Comparison of ENCODE assay signal across 22 mouse cellular contexts in the genomic region with DNA sequence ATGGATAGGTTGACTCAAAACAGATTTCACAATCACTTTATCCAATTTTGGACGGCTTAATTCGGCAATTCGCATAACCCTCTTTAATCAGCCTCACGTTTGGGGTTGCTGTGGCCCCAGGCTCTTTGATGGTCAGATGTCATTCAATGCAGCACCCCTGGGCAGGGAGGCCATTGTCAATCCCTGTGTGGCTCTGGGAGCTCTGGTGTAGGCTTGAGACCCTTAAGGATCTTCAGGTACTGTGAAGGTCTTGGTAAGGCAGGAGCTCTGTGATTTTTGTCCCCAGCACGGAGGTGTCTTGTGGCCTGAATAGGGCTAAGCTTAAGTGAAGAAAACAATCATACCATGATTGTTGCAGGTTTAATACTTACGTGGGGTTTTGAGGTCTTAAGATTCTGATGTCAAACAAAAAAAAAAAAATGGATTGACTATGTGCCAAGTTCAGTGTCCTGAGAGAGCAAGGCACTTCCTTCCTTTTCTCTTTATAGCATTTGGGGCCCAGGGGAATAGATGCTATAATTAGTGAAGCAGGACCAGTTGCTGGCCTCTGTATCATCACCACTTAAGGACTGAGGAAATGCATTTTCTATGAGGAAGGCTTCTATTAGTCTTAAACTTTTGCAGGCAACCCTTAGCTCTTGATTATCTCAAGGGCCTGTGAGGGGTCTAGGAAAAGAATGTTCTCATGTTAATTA.
A peak's percentile ranks its signal among the peaks of the same experiment; 100 is the strongest.
DNase-seq lines count a peak whose midpoint lies in the region; ATAC-seq and TF ChIP-seq lines count a peak whose summit lies in the region.
"Had no signal": no experiment of that assay in that cellular context is flagged by ENCODE, and none has a peak within 500 bp of the region (broad histone marks: within the 10 kb centered on the region; RNA-seq: fewer than 3 reads in every experiment).

No protein-coding gene starts in this region.

- no peak for TF ChIP-seq POLR2A in myocyte (IDR thresholded peaks at IDR 0.05; ENCODE audit: insufficient read length, low read depth)

- H3K9me3 ChIP-seq in embryonic facial prominence, embryonic 10.5 days: no peaks in the 10 kb centered on the region
- H3K9me3 ChIP-seq in midbrain, embryonic 13.5 days: no peaks in the 10 kb centered on the region
- H3K9me3 ChIP-seq: embryonic facial prominence, embryonic 12.5 days; G1E; intestine, embryonic 15.5 days had no signal

- H3K9ac ChIP-seq in midbrain, embryonic 13.5 days (replicated peaks): no peak overlapping the region
- H3K9ac ChIP-seq: embryonic facial prominence, embryonic 12.5 days; hindbrain, embryonic 14.5 days; intestine, embryonic 15.5 days had no signal

- peaks cover 35% of the 10 kb centered on the region for H3K4me1 ChIP-seq in embryonic facial prominence, embryonic 10.5 days
- H3K4me1 ChIP-seq in midbrain, embryonic 13.5 days (replicated peaks): no peaks in the 10 kb centered on the region
- H3K4me1 ChIP-seq: intestine, embryonic 15.5 days had no signal

- no peaks in the 10 kb centered on the region for H3K79me2 ChIP-seq in myocyte (ENCODE audit: control insufficient read depth, insufficient read depth)

- DNase-seq in heart, adult 8-10 months (ENCODE audit: low spot score): peak; percentile 75
- no peak for DNase-seq in heart, postnatal 4 days
- peak; percentile 10 to 44 for DNase-seq in kidney, postnatal 36 days
- DNase-seq in kidney, postnatal 10 days: no peak
- DNase-seq in embryonic facial prominence, embryonic 10.5 days (ENCODE audit: low spot score): peak; percentile 49
- DNase-seq in testis, postnatal 14 days (ENCODE audit: low spot score): no peak
- DNase-seq: cerebellum, adult 9-10 months; gastrocnemius, postnatal 36 days; layer of hippocampus, postnatal 36 days; lung, postnatal 14 days; midbrain, embryonic 14.5 days; spleen, adult 18-20 months had no signal

- no peak overlapping the region for H3K4me3 ChIP-seq in embryonic facial prominence, embryonic 10.5 days
- no peak overlapping the region for H3K4me3 ChIP-seq in myocyte
- no peak overlapping the region for H3K4me3 ChIP-seq in midbrain, embryonic 13.5 days (replicated peaks)
- H3K4me3 ChIP-seq: embryonic facial prominence, embryonic 12.5 days; erythroblast, embryonic 14.5 days; intestine, embryonic 15.5 days had no signal

- H3ac ChIP-seq in myocyte (ENCODE audit: control insufficient read depth, insufficient read length): no peak overlapping the region

- H3K36me3 ChIP-seq in embryonic facial prominence, embryonic 10.5 days (replicated peaks): no peaks in the 10 kb centered on the region
- no peaks in the 10 kb centered on the region for H3K36me3 ChIP-seq in myocyte (ENCODE audit: control insufficient read depth, insufficient read depth)
- H3K36me3 ChIP-seq in midbrain, embryonic 13.5 days: no peaks in the 10 kb centered on the region
- H3K36me3 ChIP-seq: embryonic facial prominence, embryonic 12.5 days; G1E; intestine, embryonic 15.5 days had no signal

- H3K27me3 ChIP-seq in embryonic facial prominence, embryonic 10.5 days (replicated peaks; ENCODE audit: low read depth, poor library complexity, severe bottlenecking): 0 out of 2 replicates have a peak, but pooled peaks cover 9% of the 10 kb centered on the region
- H3K27me3 ChIP-seq in myocyte (ENCODE audit: control insufficient read depth, insufficient read depth, insufficient read length): no peaks in the 10 kb centered on the region
- H3K27me3 ChIP-seq in midbrain, embryonic 13.5 days: no peaks in the 10 kb centered on the region
- H3K27me3 ChIP-seq: intestine, embryonic 15.5 days had no signal

- peak overlapping the region; percentile 7 for H3K4me2 ChIP-seq in myocyte (ENCODE audit: low read depth)
- no peak overlapping the region for H3K4me2 ChIP-seq in midbrain, embryonic 13.5 days (replicated peaks)
- H3K4me2 ChIP-seq: embryonic facial prominence, embryonic 12.5 days; hindbrain, embryonic 14.5 days; intestine, embryonic 15.5 days had no signal

- WGBS in embryonic facial prominence, embryonic 10.5 days: 47% methylated on average over 6 of the region's 6 CpGs
- WGBS in midbrain, embryonic 13.5 days: 71% methylated on average over 6 of the region's 6 CpGs

- no peak overlapping the region for H3K27ac ChIP-seq in embryonic facial prominence, embryonic 10.5 days (replicated peaks)
- H3K27ac ChIP-seq in midbrain, embryonic 13.5 days: no peak overlapping the region
- H3K27ac ChIP-seq: embryonic facial prominence, embryonic 12.5 days; hindbrain, embryonic 14.5 days; intestine, embryonic 15.5 days had no signal

- ATAC-seq in midbrain, embryonic 13.5 days: no peak
- ATAC-seq: activated CD4-positive, CD25-positive, alpha-beta regulatory T cell, adult 4 months; CD4-positive, CD25-positive, alpha-beta regulatory T cell, adult 4 months; forebrain, embryonic 14.5 days; intestine, embryonic 15.5 days had no signal

TF ChIP-seq in myocyte, 11 proteins besides CTCF, POLR2A, EP300 and RAD21:
- TF ChIP-seq MYOD1 (IDR thresholded peaks at IDR 0.05; ENCODE audit: control insufficient read depth in 1 of 3, insufficient read length in 2 of 3, low read depth in 2 of 3): no peak
TF ChIP-seq in myocyte: peak in this region for 0.

Comparison
In these comparisons a context has a peak if more than half of its experiments do, and no peak if none do; other contexts are left out.
1. DNase-seq: peak in heart, adult 8-10 months (single experiment), kidney, postnatal 36 days (2 of 2) and embryonic facial prominence, embryonic 10.5 days (single experiment); none in heart, postnatal 4 days (single experiment), kidney, postnatal 10 days (single experiment) and testis, postnatal 14 days (single experiment).